Mouse (Mus musculus) spleen, adult 10 weeks (tissue): Measurements from ENCODE around the gene Clec10a. TPM values are rescaled to one million over a fixed set of nuclear protein-coding genes. Genes with fewer than 3 reads are reported as not detected.

Experiments
- polyA plus RNA-seq: library from polyadenylated mRNA; stranded (reverse); fragments of 350-450 nt; fragmentation: Illumina TruSeq; extraction: RNeasy Lipid Tissue Mini Kit (QIAGEN cat#74804); gene quantifications from one replicate; pipeline ENCODE4 v1.2.3, GENCODE M21; 2015; ENCODE audit warnings: low replicate concordance; ENCODE audit not compliant: insufficient read depth

The Clec10a gene
- polyA plus RNA-seq, result 10.4 TPM

DNA sequence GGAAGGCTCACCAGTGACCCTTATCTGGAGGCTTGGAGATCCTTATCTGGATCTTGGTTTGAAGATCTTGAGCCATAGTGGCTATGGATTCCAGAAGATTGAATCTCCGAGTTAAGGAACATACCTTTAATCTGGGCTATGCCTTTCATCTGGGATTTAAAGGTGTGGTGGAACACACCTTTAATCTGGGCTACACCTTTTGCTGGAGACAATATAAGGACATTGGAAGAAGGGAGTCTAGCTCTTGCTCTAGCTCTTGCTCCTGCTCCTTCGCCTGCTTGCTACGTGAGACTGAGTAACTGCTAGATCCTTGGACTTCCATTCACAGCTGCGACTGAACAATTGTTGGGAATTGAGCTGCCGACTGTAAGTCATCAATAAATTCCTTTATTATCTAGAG lies at the start of gene Clec10a:
Gene Clec10a (plus strand): TSS at position 301 of the 400 bp plus-strand sequence.

GRCm38 (mm10) chr11:70129926-70130379 lies 26.0 kb upstream of the Clec10a start, which contains the start of gene Mgl2:
Gene Mgl2, plus strand, starts transcription at chr11:70130329.

DNA sequence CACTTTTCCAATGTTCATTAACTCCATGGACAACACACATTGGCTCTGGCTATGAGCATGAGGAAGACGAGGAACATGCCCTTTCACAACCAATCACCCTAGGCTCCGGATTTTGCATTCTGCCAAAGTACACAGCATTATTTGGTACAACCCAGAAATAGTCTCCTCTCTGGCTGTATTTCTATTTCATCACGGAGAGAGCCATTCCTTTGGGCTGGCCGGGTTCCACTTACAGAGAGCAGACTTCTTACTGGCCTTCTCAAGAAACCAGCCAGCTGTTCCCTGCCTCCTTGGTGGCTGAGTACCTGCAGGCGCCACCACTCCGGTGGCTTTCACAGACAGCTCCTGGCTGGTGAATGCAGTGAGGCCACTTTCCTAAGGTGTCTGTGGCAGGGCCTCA lies 56.4 kb downstream of the Clec10a start, which contains the start of gene Slc16a11:
Gene Slc16a11 (plus strand): TSS at position 330 of the 400 bp plus-strand sequence.

Other genes with a start within 250 kb of the Clec10a start
- gene Gps2, start 242.3 kb upstream of the Clec10a start, polyA plus RNA-seq, result 80.2 TPM
- gene Eif5a, start 234.2 kb upstream of the Clec10a start, polyA plus RNA-seq, result 389 TPM
- 0.41 TPM for gene Ybx2, start 220.4 kb upstream of the Clec10a start, polyA plus RNA-seq
- gene Slc2a4, start 208.0 kb upstream of the Clec10a start, polyA plus RNA-seq, result 1.2 TPM
- 0.72 TPM for gene Cldn7, start 191.4 kb upstream of the Clec10a start, polyA plus RNA-seq
- gene Ctdnep1, start 175.0 kb upstream of the Clec10a start, polyA plus RNA-seq, result 106 TPM
- 46.5 TPM for gene Elp5, start 173.7 kb upstream of the Clec10a start, polyA plus RNA-seq
- gene Gabarap, start 165.1 kb upstream of the Clec10a start, polyA plus RNA-seq, result 492 TPM
- 67.0 TPM for gene Phf23, start 160.4 kb upstream of the Clec10a start, polyA plus RNA-seq
- gene Dvl2, start 155.6 kb upstream of the Clec10a start, polyA plus RNA-seq, result 9.8 TPM
- 41.9 TPM for gene Acadvl, start 140.8 kb upstream of the Clec10a start, polyA plus RNA-seq
- 9.5 TPM for gene Dlg4, start 139.3 kb upstream of the Clec10a start, polyA plus RNA-seq
- gene Asgr1, start 102.1 kb upstream of the Clec10a start, polyA plus RNA-seq, result not detected
- gene Asgr2, start 63.6 kb upstream of the Clec10a start, polyA plus RNA-seq, result 0.68 TPM
- gene Mgl2, start 25.9 kb upstream of the Clec10a start, polyA plus RNA-seq, result 2.1 TPM
- not detected for gene Slc16a11, start 56.6 kb downstream of the Clec10a start, polyA plus RNA-seq
- gene Slc16a13, start 64.9 kb downstream of the Clec10a start, polyA plus RNA-seq, result 4.4 TPM
- gene Bcl6b, start 73.6 kb downstream of the Clec10a start, polyA plus RNA-seq, result 6.9 TPM
- 38.9 TPM for gene 0610010K14Rik, start 81.7 kb downstream of the Clec10a start, polyA plus RNA-seq
- 2.0 TPM for gene Gm21988, start 83.6 kb downstream of the Clec10a start, polyA plus RNA-seq
- gene Rnasek, start 83.6 kb downstream of the Clec10a start, polyA plus RNA-seq, result 43.9 TPM
- gene Alox12, start 99.2 kb downstream of the Clec10a start, polyA plus RNA-seq, result 8.8 TPM
- not detected for gene Alox12e, start 166.4 kb downstream of the Clec10a start, polyA plus RNA-seq
- gene Alox15, start 195.8 kb downstream of the Clec10a start, polyA plus RNA-seq, result 0.58 TPM